In the genomic region with DNA sequence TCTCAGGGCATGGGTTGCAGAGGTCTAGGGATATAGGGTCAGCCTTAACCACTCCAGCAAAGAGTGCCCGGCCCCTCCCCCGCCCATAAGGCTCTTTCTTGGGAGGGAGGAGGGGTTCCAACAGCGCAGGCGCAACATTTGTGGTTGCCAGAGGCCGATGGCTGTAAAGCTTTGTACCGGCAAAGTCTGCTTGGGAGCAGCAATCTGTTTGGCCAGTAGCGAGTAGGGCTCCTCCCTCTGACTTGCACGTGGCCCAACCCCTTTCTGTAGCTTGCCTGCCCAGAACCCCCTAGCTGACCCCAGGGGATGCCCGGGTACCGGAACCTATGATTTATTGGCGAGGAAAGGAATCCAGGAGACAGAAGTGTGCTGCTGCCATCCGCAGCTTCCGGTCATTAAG, we compare ENCODE assay signal across 8 mouse cellular contexts. TPM values are rescaled to one million over a fixed set of nuclear protein-coding genes. Genes with fewer than 3 reads are reported as not detected.
DNase-seq lines count a peak whose midpoint lies in the region; ATAC-seq lines count a peak whose summit lies in the region.

No protein-coding gene starts in this region.

- H3K4me1 ChIP-seq in embryonic facial prominence, embryonic 14.5 days (ENCODE audit: control insufficient read depth, insufficient read depth, low read length), result peaks cover 19% of the 10 kb centered on the region
- peaks cover 78% of the 10 kb centered on the region for H3K4me1 ChIP-seq in neural tube, embryonic 12.5 days

- peaks cover 70% of the 10 kb centered on the region for H3K27me3 ChIP-seq in embryonic facial prominence, embryonic 14.5 days (replicated peaks; ENCODE audit: control insufficient read depth, insufficient read depth, low read length)
- peaks cover 27% of the 10 kb centered on the region for H3K27me3 ChIP-seq in neural tube, embryonic 12.5 days (replicated peaks)

- WGBS in embryonic facial prominence, embryonic 14.5 days, result 3% methylated on average over 13 of the region's 13 CpGs
- WGBS in neural tube, embryonic 12.5 days, result 1% methylated on average over 13 of the region's 13 CpGs

- H3K4me3 ChIP-seq in embryonic facial prominence, embryonic 14.5 days (ENCODE audit: low read depth, low read length), result no peak overlapping the region
- peak overlapping the region; percentile 76 for H3K4me3 ChIP-seq in neural tube, embryonic 12.5 days

- no peaks in the 10 kb centered on the region for H3K9me3 ChIP-seq in embryonic facial prominence, embryonic 14.5 days (ENCODE audit: control insufficient read depth, low read length)
- H3K9me3 ChIP-seq in neural tube, embryonic 12.5 days, result no peaks in the 10 kb centered on the region

- intact Hi-C loops in heart, postnatal 36 days (cut with DNase I), result no loop called here

- DNase-seq in cerebellum, adult 11 months, result peak; percentile 68
- DNase-seq in embryonic facial prominence, embryonic 14.5 days (ENCODE audit: low spot score), result peak; percentile 36
- DNase-seq in layer of hippocampus, adult 8-10 months (ENCODE audit: low spot score in 2 of 2), result peak; percentile 71
- no peak for DNase-seq in heart, postnatal 36 days
- DNase-seq in heart, adult 8-10 months (ENCODE audit: low spot score), result no peak

- H3K27ac ChIP-seq in embryonic facial prominence, embryonic 14.5 days (replicated peaks; ENCODE audit: low read depth, low read length), result no peak overlapping the region
- H3K27ac ChIP-seq in neural tube, embryonic 12.5 days, result peak overlapping the region; percentile 79; the same call in 1 of the 2 replicates

- no peak overlapping the region for H3K9ac ChIP-seq in embryonic facial prominence, embryonic 14.5 days (ENCODE audit: low read depth, low read length)
- H3K9ac ChIP-seq in neural tube, embryonic 12.5 days, result peak overlapping the region; percentile 87

- no peaks in the 10 kb centered on the region for H3K36me3 ChIP-seq in embryonic facial prominence, embryonic 14.5 days (ENCODE audit: control insufficient read depth, insufficient read depth, low read length)
- H3K36me3 ChIP-seq in neural tube, embryonic 12.5 days, result no peaks in the 10 kb centered on the region

- ATAC-seq in cerebellum, adult (ENCODE audit: insufficient number of reproducible peaks, low FRiP score, low TSS enrichment), result no peak
- no peak; the same call in 1 of the 2 replicates for ATAC-seq in embryonic facial prominence, embryonic 14.5 days (ENCODE audit: low read depth)
- peak; percentile 35 for ATAC-seq in neural tube, embryonic 12.5 days (ENCODE audit: low FRiP score, low read depth)
- no peak for ATAC-seq in megakaryocyte-erythroid progenitor cell, adult 5-6 weeks (replicated peaks; ENCODE audit: low FRiP score, low TSS enrichment, poor library complexity, severe bottlenecking)

- peak overlapping the region; percentile 10; the same call in 1 of the 2 replicates for H3K4me2 ChIP-seq in embryonic facial prominence, embryonic 14.5 days (ENCODE audit: low read depth, low read length)
- H3K4me2 ChIP-seq in neural tube, embryonic 12.5 days (replicated peaks), result peak overlapping the region; percentile 78

RNA-seq across cellular contexts. Expression of gene Crmp1, which starts 2.4 kb away (rescaled TPM):
- 32.1 and 35.6 TPM in 2 replicates for polyA plus RNA-seq in embryonic facial prominence, embryonic 14.5 days (2014; fragmentation: Nextera tagmentation; extraction: Ambion mirVana)
- 100 to 1,000 TPM; 202 to 212 (median 207) TPM for total RNA-seq in layer of hippocampus, adult 8-10 months (2022)
- 660 and 714 TPM in 2 replicates for polyA plus RNA-seq in neural tube, embryonic 12.5 days (2016; fragmentation: Nextera tagmentation; extraction: Ambion mirVana)
- total RNA-seq in megakaryocyte-erythroid progenitor cell, adult 5-6 weeks (2014; fragmentation: Nextera tagmentation), result not detected in 2 replicates
- total RNA-seq in megakaryocyte-erythroid progenitor cell, adult 5-6 weeks (2017), result not detected in 2 replicates
- total RNA-seq in heart, postnatal 36 days (2021), result under 1 TPM; 0.65 to 0.69 TPM
- total RNA-seq in heart, adult 8-10 months (2022), result under 1 TPM; 0.19 to 0.73 (median 0.39) TPM

Comparison
In these comparisons a context has a peak if more than half of its experiments do, and no peak if none do; other contexts are left out.
1. DNase-seq: peak in cerebellum, adult 11 months (single experiment), embryonic facial prominence, embryonic 14.5 days (single experiment) and layer of hippocampus, adult 8-10 months (2 of 2); none in heart, postnatal 36 days (0 of 2) and heart, adult 8-10 months (single experiment).
2. RNA of gene Crmp1, which starts 2.4 kb away (total RNA-seq): 202 to 212 TPM in layer of hippocampus, adult 8-10 months; 0.65 to 0.69 TPM in heart, postnatal 36 days, 0.19 to 0.73 TPM in heart, adult 8-10 months and not detected in megakaryocyte-erythroid progenitor cell, adult 5-6 weeks; every median in the first group is over 100 times any median in the second.